Mouse (Mus musculus) megakaryocyte, embryonic 14.5 days (primary cell): ENCODE results near the gene Lfng.

ENCODE experiments used
- FLI1 ChIP-seq: IDR thresholded peaks from 2 replicates; pipeline ENCODE4 v1.6.1; 2012; ENCODE audit warnings: low read length, inconsistent platforms, mixed read lengths
- GATA1 ChIP-seq: IDR thresholded peaks from 3 replicates; pipeline ENCODE4 v1.6.1; 2012; ENCODE audit warnings: mixed read lengths, low read length, inconsistent platforms, borderline replicate concordance

DNA sequence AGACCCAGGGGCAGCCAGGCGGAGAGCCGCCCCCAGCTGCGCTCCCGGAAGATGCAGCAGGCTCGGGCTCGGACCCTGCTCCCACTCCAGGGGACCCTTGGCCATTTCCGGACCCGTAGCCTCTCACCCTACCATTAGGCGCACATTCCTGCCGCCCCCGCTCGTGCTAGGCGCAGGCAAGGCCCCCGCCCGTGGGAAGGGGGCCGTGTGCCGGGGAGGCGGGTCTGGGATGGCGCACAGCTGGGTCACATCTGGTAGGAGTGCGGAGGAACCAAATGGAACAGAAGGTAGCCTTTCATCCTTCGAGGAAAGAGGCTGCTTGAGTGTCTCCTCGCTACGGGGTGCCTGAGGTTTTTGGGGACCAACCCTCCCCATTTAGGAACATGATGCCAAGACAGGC, 734 bp upstream of the Lfng start:
- TF ChIP-seq FLI1: no peak
- TF ChIP-seq GATA1: no peak
